Mouse (Mus musculus): ENCODE measurements around the gene Atg13.

Atg13 gene

GRCm38 (mm10) chr2:91666386-91666910 is 43.9 kb downstream of the Atg13 start:
- POLR2A ChIA-PET, result interaction anchor here in 2 of 4 experiments (0.5 to 8.4 kb wide), 12 partner anchors 8 to 704 kb away, joined by 3 to 40 read pairs (median 6); partner anchors contain the start of genes Arhgap1 (in 1 of the 2), F2 (in 1 of the 2) and Zfp408 (in 1 of the 2)
- CTCF ChIA-PET, result interaction anchor here in 1 of 4 experiments (4.4 kb wide), 1 partner anchor 10 kb away, joined by 19 read pairs; no protein-coding TSS in a partner anchor

GRCm38 (mm10) chr2:91664780-91665179 is 45.6 kb downstream of the Atg13 start:
- CTCF ChIA-PET, result no interaction called here
- POLR2A ChIA-PET, result interaction anchor here in 1 of 4 experiments (1.0 kb wide), 1 partner anchor 15 kb away, joined by 3 read pairs; the partner anchor contains the start of genes Arhgap1 and Zfp408

- ChIA-PET CTCF (interaction anchor here in 1 of 4 experiments (0.7 kb wide), 1 partner anchor 128 kb away, joined by 9 read pairs; no protein-coding TSS in a partner anchor), POLR2A (interaction anchor here in 1 of 4 experiments (1.2 to 1.4 kb wide), 2 partner anchors 11 to 22 kb away, joined by 3 to 4 read pairs; no protein-coding TSS in a partner anchor)
Observed at GRCm38 (mm10) chr2:91660981-91661380, 49.4 kb downstream of the Atg13 start.

GRCm38 (mm10) chr2:91659657-91660056 is 50.7 kb downstream of the Atg13 start:
- POLR2A ChIA-PET, result interaction anchor here in 3 of 4 experiments (1.0 to 2.2 kb wide), 7 partner anchors 8 to 31 kb away, joined by 3 to 9 read pairs (median 6); partner anchors contain the start of genes Arhgap1 (in 2 of the 3) and Zfp408 (in 2 of the 3)

GRCm38 (mm10) chr2:91656774-91657173 is 53.6 kb downstream of the Atg13 start:
- ChIA-PET POLR2A (interaction anchor here in 3 of 4 experiments (0.5 to 4.5 kb wide), 29 partner anchors 10 to 747 kb away, joined by 3 to 38 read pairs (median 5); partner anchors contain the start of genes Ambra1 (in 2 of the 3), Atg13 (in 2 of the 3), F2 (in 2 of the 3) and Harbi1 (in 2 of the 3)), CTCF (interaction anchor here (0.6 to 2.0 kb wide), 18 partner anchors 9 to 357 kb away, joined by 3 to 19 read pairs (median 4); partner anchors contain the start of gene F2 (in 1 of the 4))

More at GRCm38 (mm10) chr2:91659657-91660056, 50.7 kb downstream of the Atg13 start:
- CTCF ChIA-PET, result interaction anchor here in 1 of 4 experiments (1.2 kb wide), 1 partner anchor 13 kb away, joined by 3 read pairs; no protein-coding TSS in a partner anchor

GRCm38 (mm10) chr2:91655827-91656226 is 54.5 kb downstream of the Atg13 start:
- CTCF ChIA-PET, result interaction anchor here in 2 of 4 experiments (1.1 to 2.0 kb wide), 5 partner anchors 9 to 168 kb away, joined by 3 to 19 read pairs (median 4); no protein-coding TSS in a partner anchor
- POLR2A ChIA-PET, result interaction anchor here in 2 of 4 experiments (0.6 to 4.5 kb wide), 17 partner anchors 9 to 419 kb away, joined by 3 to 38 read pairs (median 7); partner anchors contain the start of genes F2 (in 2 of the 2), Atg13 (in 1 of the 2), Ddb2 (in 1 of the 2) and Harbi1 (in 1 of the 2)

GRCm38 (mm10) chr2:91655388-91655787 is 55.0 kb downstream of the Atg13 start:
- ChIA-PET POLR2A (interaction anchor here in 3 of 4 experiments (0.6 to 4.5 kb wide), 12 partner anchors 9 to 400 kb away, joined by 3 to 38 read pairs (median 8); partner anchors contain the start of genes F2 (in 2 of the 3), Ambra1 (in 1 of the 3), Atg13 (in 1 of the 3) and Harbi1 (in 1 of the 3)), CTCF (interaction anchor here in 1 of 4 experiments (1.1 kb wide), 1 partner anchor 9 kb away, joined by 4 read pairs; no protein-coding TSS in a partner anchor)

GRCm38 (mm10) chr2:91652863-91653262 is 57.5 kb downstream of the Atg13 start:
- ChIA-PET CTCF (interaction anchor here in 2 of 4 experiments (0.5 to 0.7 kb wide), 3 partner anchors 30 to 80 kb away, joined by 3 to 12 read pairs (median 5); no protein-coding TSS in a partner anchor), POLR2A (interaction anchor here in 3 of 4 experiments (0.5 to 11.4 kb wide), 10 partner anchors 8 to 255 kb away, joined by 3 to 108 read pairs (median 4); partner anchors contain the start of genes F2 (in 2 of the 3) and Ambra1 (in 1 of the 3))

- POLR2A ChIA-PET, result interaction anchor here in 3 of 4 experiments (0.6 to 11.4 kb wide), 11 partner anchors 14 to 212 kb away, joined by 3 to 108 read pairs (median 6); partner anchors contain the start of gene F2 (in 3 of the 3)
- CTCF ChIA-PET, result interaction anchor here in 2 of 4 experiments (0.5 to 6.3 kb wide), 2 partner anchors 15 to 41 kb away, joined by 3 to 39 read pairs; partner anchors contain the start of gene F2 (in 1 of the 2)
Observed at GRCm38 (mm10) chr2:91651458-91652258, 58.7 kb downstream of the Atg13 start.

GRCm38 (mm10) chr2:91650360-91650995 is 59.9 kb downstream of the Atg13 start:
- POLR2A ChIA-PET, result interaction anchor here in 3 of 4 experiments (0.6 to 11.8 kb wide), 49 partner anchors 8 to 589 kb away, joined by 3 to 108 read pairs (median 4); partner anchors contain the start of genes F2 (in 3 of the 3), 1110051M20Rik (in 2 of the 3), Ambra1 (in 2 of the 3) and Atg13 (in 2 of the 3)
- CTCF ChIA-PET, result interaction anchor here in 2 of 4 experiments (0.7 to 6.3 kb wide), 5 partner anchors 10 to 589 kb away, joined by 3 to 39 read pairs (median 3); partner anchors contain the start of gene F2 (in 1 of the 2)

- POLR2A ChIA-PET, result interaction anchor here in 3 of 4 experiments (0.6 to 11.8 kb wide), 50 partner anchors 9 to 588 kb away, joined by 3 to 108 read pairs (median 4); partner anchors contain the start of genes F2 (in 3 of the 3), 1110051M20Rik (in 2 of the 3), Ambra1 (in 2 of the 3) and Atg13 (in 2 of the 3)
- CTCF ChIA-PET, result interaction anchor here in 2 of 4 experiments (0.7 to 6.3 kb wide), 5 partner anchors 9 to 588 kb away, joined by 3 to 39 read pairs (median 3); partner anchors contain the start of gene F2 (in 1 of the 2)
Observed at GRCm38 (mm10) chr2:91649553-91650359, 60.6 kb downstream of the Atg13 start, which contains the start of the genes Zfp408 and Arhgap1. TSS of gene Zfp408 (minus strand) at chr2:91649791. TSS of gene Arhgap1 (plus strand) at chr2:91649860.

GRCm38 (mm10) chr2:91649152-91649551 is 61.2 kb downstream of the Atg13 start:
- POLR2A ChIA-PET, result interaction anchor here in 3 of 4 experiments (0.5 to 11.8 kb wide), 17 partner anchors 10 to 535 kb away, joined by 3 to 108 read pairs (median 6); partner anchors contain the start of genes F2 (in 3 of the 3), Atg13 (in 2 of the 3), Harbi1 (in 2 of the 3) and Ambra1 (in 1 of the 3)
- CTCF ChIA-PET, result interaction anchor here in 1 of 4 experiments (1.3 to 6.3 kb wide), 2 partner anchors 13 to 588 kb away, joined by 3 to 39 read pairs; partner anchors contain the start of gene F2

- ChIA-PET POLR2A (interaction anchor here in 3 of 4 experiments (0.9 to 11.8 kb wide), 22 partner anchors 8 to 410 kb away, joined by 3 to 108 read pairs (median 4); partner anchors contain the start of genes F2 (in 3 of the 3), Ckap5 (in 2 of the 3), Arfgap2 (in 1 of the 3) and Ddb2 (in 1 of the 3)), CTCF (interaction anchor here (0.5 to 6.3 kb wide), 33 partner anchors 8 to 532 kb away, joined by 3 to 39 read pairs (median 4); partner anchors contain the start of genes F2 (in 3 of the 4), Atg13 (in 1 of the 4), Harbi1 (in 1 of the 4) and Madd (in 1 of the 4))
Observed at GRCm38 (mm10) chr2:91646733-91647132, 63.6 kb downstream of the Atg13 start.

- CTCF ChIA-PET, result interaction anchor here (0.6 to 6.3 kb wide), 20 partner anchors 7 to 531 kb away, joined by 3 to 39 read pairs (median 4); partner anchors contain the start of genes F2 (in 3 of the 4), Atg13 (in 1 of the 4), Harbi1 (in 1 of the 4) and Madd (in 1 of the 4)
- POLR2A ChIA-PET, result interaction anchor here in 3 of 4 experiments (0.5 to 11.8 kb wide), 13 partner anchors 9 to 281 kb away, joined by 3 to 108 read pairs (median 8); partner anchors contain the start of genes F2 (in 3 of the 3), Chrm4 (in 1 of the 3) and Ckap5 (in 1 of the 3)
Observed at GRCm38 (mm10) chr2:91645811-91646210, 64.6 kb downstream of the Atg13 start.

GRCm38 (mm10) chr2:91645354-91645753 is 65.0 kb downstream of the Atg13 start:
- CTCF ChIA-PET, result interaction anchor here (0.7 to 6.3 kb wide), 10 partner anchors 9 to 65 kb away, joined by 3 to 39 read pairs (median 5); partner anchors contain the start of genes F2 (in 3 of the 4), Atg13 (in 1 of the 4) and Harbi1 (in 1 of the 4)

More at GRCm38 (mm10) chr2:91645354-91645753, 65.0 kb downstream of the Atg13 start:
- POLR2A ChIA-PET, result interaction anchor here in 3 of 4 experiments (0.6 to 11.8 kb wide), 10 partner anchors 8 to 388 kb away, joined by 3 to 108 read pairs (median 21); partner anchors contain the start of gene F2 (in 2 of the 3)
